Mouse (Mus musculus) heart, adult 2 months (tissue): ENCODE data around the gene Prdx6b. TPM values are rescaled to one million over a fixed set of nuclear protein-coding genes. Genes with fewer than 3 reads are reported as not detected.
A peak's percentile ranks its signal among the peaks of the same experiment; 100 is the strongest.

ENCODE experiments used
- DNase-seq, 2 experiments: peaks; one replicate each; pipeline ENCODE4 v3.0.0; 2021
- H3K27ac ChIP-seq: fragments of 200-600 bp; 2 replicates; pipeline ENCODE4 v1.8.1; 2022
- H3K27me3 ChIP-seq: fragments of 200-500 bp; 2 replicates; pipeline ENCODE4 v1.6.1; 2012; ENCODE audit warnings: mild to moderate bottlenecking, low read length, inconsistent platforms, mixed read lengths; ENCODE audit not compliant: control insufficient read depth, insufficient read depth
- H3K36me3 ChIP-seq: fragments of 200-500 bp; 2 replicates; pipeline ENCODE4 v1.6.1; 2012; ENCODE audit warnings: low read length, inconsistent platforms; ENCODE audit not compliant: control insufficient read depth, insufficient read depth
- H3K4me1 ChIP-seq: fragments of 200-500 bp; 2 replicates; pipeline ENCODE4 v1.6.1; 2011; ENCODE audit warnings: low read length; ENCODE audit not compliant: control insufficient read depth, insufficient read depth
- H3K4me3 ChIP-seq: fragments of 200-600 bp; 2 replicates; pipeline ENCODE4 v1.8.1; 2022
- H3K79me2 ChIP-seq: fragments of 200-500 bp; replicated peaks from 2 replicates; pipeline ENCODE4 v1.6.1; 2012; ENCODE audit warnings: mild to moderate bottlenecking, inconsistent platforms, low read length, moderate library complexity, mixed read lengths; ENCODE audit not compliant: control insufficient read depth, insufficient read depth
- H3K9ac ChIP-seq: fragments of 200-500 bp; 2 replicates; pipeline ENCODE4 v1.6.1; 2012; ENCODE audit warnings: low read depth, mild to moderate bottlenecking, control low read depth, inconsistent platforms, low read length, mixed read lengths
- CTCF ChIP-seq: fragments of 200-600 bp; IDR thresholded peaks from 2 replicates; pipeline ENCODE4 v1.8.1; 2022; ENCODE audit warnings: antibody characterized with exemption, mild to moderate bottlenecking, moderate library complexity
- EP300 ChIP-seq: fragments of 200-500 bp; IDR thresholded peaks from 2 replicates; pipeline ENCODE4 v1.6.1; 2011; ENCODE audit warnings: low read depth, low read length, control low read depth; ENCODE audit not compliant: insufficient read depth
- POLR2A ChIP-seq: fragments of 200-500 bp; IDR thresholded peaks from 2 replicates; pipeline ENCODE4 v1.6.1; 2011; ENCODE audit warnings: mild to moderate bottlenecking, low read depth, low read length, control low read depth; ENCODE audit not compliant: insufficient read depth
- WGBS: fragments of 180-500 bp; shearing (Covaris S2); methylation state at CpG from one replicate; pipeline ENCODE4 v1.1.7; 2018; 5-methylcytosine and 5-hydroxymethylcytosine counted together
- intact Hi-C: fragments of 180-260 bp; cut with DNase I; formaldehyde crosslinking; loops from one replicate; pipeline ENCODE4 v1.15.1; 2025
- polyA plus RNA-seq: library from polyadenylated mRNA; depleted of rRNA; stranded (reverse); fragments of >200 nt; gene quantifications from 2 replicates; pipeline ENCODE4 v1.2.3, GENCODE M21; 2012
- total RNA-seq, 2 experiments: library from RNA; stranded (reverse); gene quantifications; 2 replicates each; pipeline ENCODE4 v1.2.3; 2021

The Prdx6b gene
- total and polyA plus RNA-seq, 3 experiments: 0.06 TPM; not detected in 2

- Histone ChIP-seq H3K27ac (peak overlapping the region; percentile 27), H3K4me3 (no peak overlapping the region), H3K36me3 (peaks cover 2% of the 10 kb centered on the region), H3K9ac (no peak overlapping the region), H3K4me1 (peaks cover 3% of the 10 kb centered on the region), H3K27me3 (no peaks in the 10 kb centered on the region), H3K79me2 (no peaks in the 10 kb centered on the region)
- no peak for TF ChIP-seq EP300
- no peak for TF ChIP-seq CTCF
- TF ChIP-seq POLR2A: no peak
- peak; percentile 11 to 22 for DNase-seq
- 27% methylated on average over 1 of the region's 1 CpGs for WGBS
- intact Hi-C loops: no loop called here
These were observed 20.8 kb upstream of the Prdx6b start for GRCm38 (mm10) chr2:80271431-80271830.

- Histone ChIP-seq H3K4me1 (peaks cover 1% of the 10 kb centered on the region), H3K9ac (no peak overlapping the region), H3K27ac (no peak overlapping the region), H3K4me3 (no peak overlapping the region), H3K27me3 (no peaks in the 10 kb centered on the region), H3K36me3 (peaks cover 2% of the 10 kb centered on the region), H3K79me2 (no peaks in the 10 kb centered on the region)
- WGBS: 82% methylated on average over 3 of the region's 3 CpGs
- TF ChIP-seq CTCF (no peak), EP300 (no peak), POLR2A (no peak)
- DNase-seq: no peak
- intact Hi-C loops: no loop called here
These were observed 19.2 kb upstream of the Prdx6b start for GRCm38 (mm10) chr2:80273038-80273437.

GRCm38 (mm10) chr2:80273763-80274162 is 18.5 kb upstream of the Prdx6b start:
- Histone ChIP-seq H3K79me2 (no peaks in the 10 kb centered on the region), H3K27me3 (no peaks in the 10 kb centered on the region), H3K36me3 (peaks cover 2% of the 10 kb centered on the region), H3K9ac (no peak overlapping the region), H3K4me3 (no peak overlapping the region), H3K4me1 (peaks cover 1% of the 10 kb centered on the region), H3K27ac (no peak overlapping the region)
- DNase-seq: no peak
- WGBS: 76% methylated on average over 4 of the region's 4 CpGs
- no peak for TF ChIP-seq CTCF
- no peak for TF ChIP-seq POLR2A
- no peak for TF ChIP-seq EP300
- intact Hi-C loops: no loop called here

GRCm38 (mm10) chr2:80275136-80275535 is 17.1 kb upstream of the Prdx6b start:
- no peaks in the 10 kb centered on the region for H3K79me2 ChIP-seq
- peaks cover 2% of the 10 kb centered on the region for H3K36me3 ChIP-seq
- WGBS: 47% methylated on average over 2 of the region's 2 CpGs
- H3K27ac ChIP-seq: no peak overlapping the region
- no peak overlapping the region for H3K9ac ChIP-seq
- peaks cover 1% of the 10 kb centered on the region for H3K4me1 ChIP-seq
- TF ChIP-seq CTCF (peak; percentile 71), POLR2A (no peak)
- no peak overlapping the region for H3K4me3 ChIP-seq
- no peak for DNase-seq
- intact Hi-C loops: no loop called here
- H3K27me3 ChIP-seq: no peaks in the 10 kb centered on the region

DNA sequence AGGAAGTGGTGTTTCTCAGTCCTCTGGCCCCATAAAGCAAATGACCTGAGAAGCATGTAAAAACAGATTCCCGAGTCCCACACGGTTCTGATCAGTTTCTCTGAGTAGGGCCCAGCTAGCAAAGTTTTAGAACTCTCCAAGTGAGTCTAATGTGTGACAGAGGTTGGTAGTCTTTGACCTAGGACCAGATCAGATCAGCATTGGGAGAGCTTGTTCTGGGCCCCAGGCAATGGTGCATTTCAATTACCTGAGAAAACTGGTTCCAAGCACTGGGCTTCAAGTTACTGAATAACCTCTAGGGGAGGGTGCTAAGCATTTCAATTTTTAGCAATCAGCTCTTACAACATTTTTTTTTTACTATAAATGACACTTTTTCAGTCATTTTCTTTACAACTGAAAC is 10.1 kb upstream of the Prdx6b start:
- Histone ChIP-seq H3K36me3 (no peaks in the 10 kb centered on the region), H3K4me1 (no peaks in the 10 kb centered on the region), H3K4me3 (no peak overlapping the region), H3K27ac (no peak overlapping the region), H3K27me3 (no peaks in the 10 kb centered on the region), H3K9ac (no peak overlapping the region), H3K79me2 (no peaks in the 10 kb centered on the region)
- no peak for DNase-seq
- TF ChIP-seq POLR2A (no peak), EP300 (no peak), CTCF (no peak)
- 77% methylated on average over 2 of the region's 2 CpGs for WGBS
- intact Hi-C loops: no loop called here

GRCm38 (mm10) chr2:80286397-80286796 is 5.9 kb upstream of the Prdx6b start:
- H3K4me3 ChIP-seq: no peak overlapping the region
- H3K27ac ChIP-seq: no peak overlapping the region
- no peak for DNase-seq
- TF ChIP-seq POLR2A (no peak), EP300 (no peak), CTCF (no peak)
- intact Hi-C loops: no loop called here
- no peaks in the 10 kb centered on the region for H3K27me3 ChIP-seq
- 87% methylated on average over 4 of the region's 4 CpGs for WGBS
- H3K79me2 ChIP-seq: no peaks in the 10 kb centered on the region
- no peak overlapping the region for H3K9ac ChIP-seq
- H3K36me3 ChIP-seq: no peaks in the 10 kb centered on the region
- no peaks in the 10 kb centered on the region for H3K4me1 ChIP-seq
